Mouse (Mus musculus): ENCODE measurements around the gene Lmbr1l.

DNA sequence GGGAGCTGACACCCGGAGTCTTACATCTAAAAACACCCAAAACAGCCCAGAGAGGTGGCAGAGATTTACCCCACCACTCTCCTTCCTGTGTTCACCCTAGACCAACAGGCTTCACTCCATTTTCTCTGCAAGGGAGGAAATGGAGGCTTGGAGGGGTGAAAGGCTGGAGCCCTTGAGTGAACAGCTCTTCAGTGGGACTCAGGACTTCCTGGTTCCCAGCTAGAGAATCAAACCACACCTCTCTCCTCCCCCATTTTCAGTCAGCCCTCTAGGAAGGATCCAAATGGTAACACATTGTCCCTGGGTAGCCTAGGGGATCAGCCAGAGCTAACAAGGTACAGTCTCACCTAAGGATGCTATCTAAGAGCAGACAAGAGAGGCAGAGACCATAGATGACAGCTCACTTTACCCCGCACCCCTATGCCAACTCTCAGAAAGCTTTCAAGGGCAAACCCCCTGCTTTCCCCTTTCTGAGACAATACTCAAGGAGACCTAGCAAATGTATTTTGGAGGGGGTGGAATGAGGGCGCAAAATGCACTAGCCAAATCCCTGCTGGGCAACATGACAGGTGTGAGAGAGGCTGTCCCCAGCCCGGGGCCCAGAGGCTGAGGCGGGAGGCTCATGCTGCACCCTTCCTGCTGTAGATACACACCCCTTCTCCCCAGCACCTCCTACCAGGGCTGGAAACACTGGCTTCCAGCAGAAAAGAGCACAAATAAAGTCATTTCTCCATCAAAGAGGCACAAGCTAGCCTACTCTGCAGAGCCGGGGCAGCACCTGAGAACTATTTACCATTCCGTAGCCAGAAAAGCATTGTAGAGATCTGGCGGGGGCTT, 48.5 kb downstream of the Lmbr1l start:
- TF ChIP-seq CTCF (IDR thresholded peaks at IDR 0.05; ENCODE audit: low read depth) (no peak), EP300 (IDR thresholded peaks at IDR 0.05; ENCODE audit: low read depth) (no peak)
